Mouse (Mus musculus): ENCODE measurements around the gene Adamts8. TPM values are rescaled to one million over a fixed set of nuclear protein-coding genes. Genes with fewer than 3 reads are reported as not detected.

The Adamts8 gene
- polyA plus RNA-seq, 1 experiment from 2014 or later = 1.1 TPM

GRCm38 (mm10) chr9:30932346-30932745, 10.0 kb upstream of the Adamts8 start:
- H3K27me3 ChIP-seq = no peaks in the 10 kb centered on the region
- no peak overlapping the region for H3K4me3 ChIP-seq
- no peak overlapping the region for H3K4me2 ChIP-seq (replicated peaks)
- no peak for ATAC-seq (ENCODE audit: low FRiP score, low read depth)
- H3K27ac ChIP-seq (replicated peaks) = no peak overlapping the region
- WGBS = 92% methylated on average over 4 of the region's 4 CpGs
- no peak overlapping the region for H3K9ac ChIP-seq (replicated peaks)
- no peaks in the 10 kb centered on the region for H3K9me3 ChIP-seq
- H3K4me1 ChIP-seq = no peaks in the 10 kb centered on the region
- no peaks in the 10 kb centered on the region for H3K36me3 ChIP-seq

GRCm38 (mm10) chr9:30934827-30935226, 7.5 kb upstream of the Adamts8 start:
- no peaks in the 10 kb centered on the region for H3K36me3 ChIP-seq
- no peaks in the 10 kb centered on the region for H3K27me3 ChIP-seq
- H3K4me1 ChIP-seq = no peaks in the 10 kb centered on the region
- no peak overlapping the region for H3K9ac ChIP-seq (replicated peaks)
- no peak overlapping the region for H3K4me3 ChIP-seq
- ATAC-seq (ENCODE audit: low FRiP score, low read depth) = no peak
- no peak overlapping the region for H3K4me2 ChIP-seq (replicated peaks)
- WGBS = 77% methylated on average over 6 of the region's 6 CpGs
- H3K9me3 ChIP-seq = no peaks in the 10 kb centered on the region
- H3K27ac ChIP-seq (replicated peaks) = no peak overlapping the region

GRCm38 (mm10) chr9:30936674-30937438, 5.5 kb upstream of the Adamts8 start:
- peaks cover 15% of the 10 kb centered on the region for H3K27me3 ChIP-seq
- H3K9ac ChIP-seq (replicated peaks) = no peak overlapping the region
- peak; percentile 56; the same call in 1 of the 2 replicates for ATAC-seq (ENCODE audit: low FRiP score, low read depth)
- no peaks in the 10 kb centered on the region for H3K4me1 ChIP-seq
- H3K9me3 ChIP-seq = no peaks in the 10 kb centered on the region
- H3K4me2 ChIP-seq (replicated peaks) = no peak overlapping the region
- no peaks in the 10 kb centered on the region for H3K36me3 ChIP-seq
- 41% methylated on average over 9 of the region's 9 CpGs for WGBS
- no peak overlapping the region for H3K4me3 ChIP-seq
- H3K27ac ChIP-seq (replicated peaks) = no peak overlapping the region

- H3K36me3 ChIP-seq = no peaks in the 10 kb centered on the region
- H3K9me3 ChIP-seq = no peaks in the 10 kb centered on the region
- no peak; the same call in 1 of the 2 replicates for ATAC-seq (ENCODE audit: low FRiP score, low read depth)
- no peak overlapping the region for H3K9ac ChIP-seq (replicated peaks)
- 7% methylated on average over 6 of the region's 6 CpGs for WGBS
- H3K27me3 ChIP-seq = peaks cover 50% of the 10 kb centered on the region
- H3K27ac ChIP-seq (replicated peaks) = no peak overlapping the region
- H3K4me2 ChIP-seq (replicated peaks) = no peak overlapping the region
- H3K4me3 ChIP-seq = no peak overlapping the region
- H3K4me1 ChIP-seq = peaks cover 10% of the 10 kb centered on the region; the same call in 1 of the 2 replicates
Observed at GRCm38 (mm10) chr9:30940328-30940727, 2.0 kb upstream of the Adamts8 start.

- no peaks in the 10 kb centered on the region for H3K9me3 ChIP-seq
- peaks cover 10% of the 10 kb centered on the region; the same call in 1 of the 2 replicates for H3K4me1 ChIP-seq
- no peak overlapping the region for H3K27ac ChIP-seq (replicated peaks)
- peak overlapping the region; percentile 62 for H3K9ac ChIP-seq (replicated peaks)
- under 1% methylated on average over 14 of the region's 14 CpGs for WGBS
- peak overlapping the region; percentile 96 for H3K4me2 ChIP-seq (replicated peaks)
- peak overlapping the region; percentile 61 for H3K4me3 ChIP-seq
- 0 out of 2 replicates have a peak, but pooled peaks have one; percentile 17 for ATAC-seq (ENCODE audit: low FRiP score, low read depth)
- H3K27me3 ChIP-seq = peaks cover 68% of the 10 kb centered on the region
- no peaks in the 10 kb centered on the region for H3K36me3 ChIP-seq
Observed at GRCm38 (mm10) chr9:30943341-30943740, 979 bp downstream of the Adamts8 start.

GRCm38 (mm10) chr9:30944234-30944633, 1.9 kb downstream of the Adamts8 start:
- no peaks in the 10 kb centered on the region for H3K36me3 ChIP-seq
- no peak overlapping the region for H3K4me3 ChIP-seq
- ATAC-seq (ENCODE audit: low FRiP score, low read depth) = no peak
- peaks cover 10% of the 10 kb centered on the region; the same call in 1 of the 2 replicates for H3K4me1 ChIP-seq
- no peak overlapping the region for H3K9ac ChIP-seq (replicated peaks)
- H3K27me3 ChIP-seq = peaks cover 68% of the 10 kb centered on the region
- H3K4me2 ChIP-seq (replicated peaks) = no peak overlapping the region
- H3K27ac ChIP-seq (replicated peaks) = no peak overlapping the region
- no peaks in the 10 kb centered on the region for H3K9me3 ChIP-seq
- 31% methylated on average over 1 of the region's 1 CpGs for WGBS

- Histone ChIP-seq H3K9me3 (no peaks in the 10 kb centered on the region), H3K4me2 (replicated peaks) (no peak overlapping the region), H3K9ac (replicated peaks) (no peak overlapping the region), H3K4me1 (peaks cover 10% of the 10 kb centered on the region; the same call in 1 of the 2 replicates), H3K27ac (replicated peaks) (no peak overlapping the region), H3K27me3 (peaks cover 68% of the 10 kb centered on the region), H3K4me3 (no peak overlapping the region), H3K36me3 (no peaks in the 10 kb centered on the region)
- 68% methylated on average over 1 of the region's 1 CpGs for WGBS
- ATAC-seq (ENCODE audit: low FRiP score, low read depth) = no peak
Observed at GRCm38 (mm10) chr9:30945276-30945675, 2.9 kb downstream of the Adamts8 start.

- no peaks in the 10 kb centered on the region for H3K4me1 ChIP-seq
- peaks cover 27% of the 10 kb centered on the region for H3K27me3 ChIP-seq
- H3K9me3 ChIP-seq = no peaks in the 10 kb centered on the region
- no peak overlapping the region for H3K4me2 ChIP-seq (replicated peaks)
- 93% methylated on average over 3 of the region's 3 CpGs for WGBS
- no peaks in the 10 kb centered on the region for H3K36me3 ChIP-seq
- no peak overlapping the region for H3K9ac ChIP-seq (replicated peaks)
- ATAC-seq (ENCODE audit: low FRiP score, low read depth) = no peak
- no peak overlapping the region for H3K27ac ChIP-seq (replicated peaks)
- H3K4me3 ChIP-seq = no peak overlapping the region
Observed at GRCm38 (mm10) chr9:30949422-30949821, 7.1 kb downstream of the Adamts8 start.

- Histone ChIP-seq H3K4me2 (replicated peaks) (no peak overlapping the region), H3K27me3 (peaks cover 21% of the 10 kb centered on the region), H3K9ac (replicated peaks) (no peak overlapping the region), H3K4me1 (no peaks in the 10 kb centered on the region), H3K36me3 (no peaks in the 10 kb centered on the region), H3K9me3 (no peaks in the 10 kb centered on the region), H3K4me3 (no peak overlapping the region), H3K27ac (replicated peaks) (no peak overlapping the region)
- ATAC-seq (ENCODE audit: low FRiP score, low read depth) = no peak
- 88% methylated on average over 4 of the region's 4 CpGs for WGBS
Observed at GRCm38 (mm10) chr9:30949971-30950370, 7.6 kb downstream of the Adamts8 start.

GRCm38 (mm10) chr9:30950592-30950991, 8.2 kb downstream of the Adamts8 start:
- no peak overlapping the region for H3K4me3 ChIP-seq
- ATAC-seq (ENCODE audit: low FRiP score, low read depth) = no peak
- WGBS = 87% methylated on average over 4 of the region's 4 CpGs

GRCm38 (mm10) chr9:30951461-30951860, 9.1 kb downstream of the Adamts8 start:
- no peak for ATAC-seq (ENCODE audit: low FRiP score, low read depth)
- H3K9ac ChIP-seq (replicated peaks) = no peak overlapping the region
- no peaks in the 10 kb centered on the region for H3K4me1 ChIP-seq
- no peaks in the 10 kb centered on the region for H3K36me3 ChIP-seq
- H3K27me3 ChIP-seq = peaks cover 6% of the 10 kb centered on the region; the same call in 1 of the 2 replicates
- H3K9me3 ChIP-seq = no peaks in the 10 kb centered on the region
- no peak overlapping the region for H3K4me3 ChIP-seq
- WGBS = 89% methylated on average over 5 of the region's 5 CpGs
- H3K4me2 ChIP-seq (replicated peaks) = no peak overlapping the region
- H3K27ac ChIP-seq (replicated peaks) = no peak overlapping the region

More at GRCm38 (mm10) chr9:30950592-30950991, 8.2 kb downstream of the Adamts8 start:
- H3K4me2 ChIP-seq (replicated peaks) = no peak overlapping the region
- no peak overlapping the region for H3K27ac ChIP-seq (replicated peaks)
- no peak overlapping the region for H3K9ac ChIP-seq (replicated peaks)
- H3K27me3 ChIP-seq = peaks cover 15% of the 10 kb centered on the region
- no peaks in the 10 kb centered on the region for H3K9me3 ChIP-seq
- H3K36me3 ChIP-seq = no peaks in the 10 kb centered on the region
- H3K4me1 ChIP-seq = no peaks in the 10 kb centered on the region

- H3K4me1 ChIP-seq = no peaks in the 10 kb centered on the region
- H3K36me3 ChIP-seq = no peaks in the 10 kb centered on the region
- no peak overlapping the region for H3K4me3 ChIP-seq
- H3K9ac ChIP-seq (replicated peaks) = no peak overlapping the region
- no peak overlapping the region for H3K4me2 ChIP-seq (replicated peaks)
- H3K27me3 ChIP-seq = no peaks in the 10 kb centered on the region
- ATAC-seq (ENCODE audit: low FRiP score, low read depth) = no peak
- H3K27ac ChIP-seq (replicated peaks) = no peak overlapping the region
- 59% methylated on average over 8 of the region's 8 CpGs for WGBS
- H3K9me3 ChIP-seq = no peaks in the 10 kb centered on the region
Observed at GRCm38 (mm10) chr9:30953287-30953686, 10.9 kb downstream of the Adamts8 start.

Measured in midbrain, embryonic 12.5 days (tissue).